Mouse (Mus musculus) frontal cortex, adult 2 months (tissue): ENCODE measurements around the gene Otud1. TPM values are rescaled to one million over a fixed set of nuclear protein-coding genes. Genes with fewer than 3 reads are reported as not detected.

Experiments
- DNase-seq, 2 experiments: peaks; one replicate each; pipeline ENCODE4 v3.0.0; 2022; ENCODE audit warnings: low spot score in 1 of 2; ENCODE audit errors: extremely low spot score in 1 of 2
- polyA plus RNA-seq: library from polyadenylated mRNA; depleted of rRNA; stranded (reverse); fragments of >200 nt; gene quantifications from 2 replicates; pipeline ENCODE4 v1.2.3, GENCODE M21; 2012; rRNA removed

Gene Otud1
- 14.2 and 14.3 TPM in 2 replicates for polyA plus RNA-seq

- peak; percentile 92 to 97 for DNase-seq
These were observed at the start of gene Otud1 for GRCm38 (mm10) chr2:19657158-19657874. TSS of gene Otud1 (plus strand) at chr2:19657752.

GRCm38 (mm10) chr2:19607852-19608251 lies 49.7 kb upstream of the Otud1 start:
- DNase-seq: no peak

GRCm38 (mm10) chr2:19608410-19609073 lies 49.0 kb upstream of the Otud1 start:
- DNase-seq: no peak

GRCm38 (mm10) chr2:19622041-19622440 lies 35.5 kb upstream of the Otud1 start:
- DNase-seq: no peak

GRCm38 (mm10) chr2:19627044-19627443 lies 30.5 kb upstream of the Otud1 start:
- no peak for DNase-seq

- no peak for DNase-seq
These were observed 29.5 kb upstream of the Otud1 start for GRCm38 (mm10) chr2:19627920-19628608.

GRCm38 (mm10) chr2:19630544-19630943 lies 27.0 kb upstream of the Otud1 start:
- no peak for DNase-seq

- no peak for DNase-seq
These were observed 24.1 kb upstream of the Otud1 start for GRCm38 (mm10) chr2:19633406-19633920.

GRCm38 (mm10) chr2:19645182-19645581 lies 12.4 kb upstream of the Otud1 start:
- no peak for DNase-seq

GRCm38 (mm10) chr2:19646144-19646543 lies 11.4 kb upstream of the Otud1 start:
- DNase-seq: no peak

- peak in 1 of 2 experiments; percentile 57 for DNase-seq
These were observed 10.6 kb upstream of the Otud1 start for GRCm38 (mm10) chr2:19646910-19647309.

GRCm38 (mm10) chr2:19656436-19656835 lies 1.1 kb upstream of the Otud1 start:
- DNase-seq: no peak

- DNase-seq: peak in 1 of 2 experiments; percentile 59
These were observed 483 bp downstream of the Otud1 start for GRCm38 (mm10) chr2:19657881-19658589.

- no peak for DNase-seq
These were observed 1.3 kb downstream of the Otud1 start for GRCm38 (mm10) chr2:19658661-19659384.

GRCm38 (mm10) chr2:19660875-19661274 lies 3.3 kb downstream of the Otud1 start:
- no peak for DNase-seq

GRCm38 (mm10) chr2:19663146-19663848 lies 5.7 kb downstream of the Otud1 start:
- no peak for DNase-seq

- DNase-seq: no peak
These were observed 6.6 kb downstream of the Otud1 start for GRCm38 (mm10) chr2:19664147-19664546.

- no peak for DNase-seq
These were observed 7.3 kb downstream of the Otud1 start for GRCm38 (mm10) chr2:19664555-19665475.
